Comparison of ENCODE assay signal across 9 mouse cellular contexts in genomic region chr8:34622177-34623114, GRCm38 (mm10).
DNase-seq lines count a peak whose midpoint lies in the region; ATAC-seq and TF ChIP-seq lines count a peak whose summit lies in the region.
"Had no signal": no experiment of that assay in that cellular context is flagged by ENCODE, and none has a peak within 500 bp of the region (broad histone marks: within the 10 kb centered on the region; RNA-seq: fewer than 3 reads in every experiment).

No protein-coding gene starts in this region.

- ATAC-seq in Patski: peak; percentile 87

- H3K27me3 ChIP-seq in Patski: no peaks in the 10 kb centered on the region

- in situ Hi-C loops in Patski (cut with MboI; ENCODE audit: low pct_unique_long_range_greater_than_20kb): no loop called here

- POLR2A ChIA-PET in Patski (lab: Charles Lee): no interaction called here

- peak overlapping the region; percentile 29; the same call in 1 of the 2 replicates for H3K4me3 ChIP-seq in layer of hippocampus, adult 2 months
- H3K4me3 ChIP-seq: megakaryocyte, embryonic 14.5 days had no signal

- H3K27ac ChIP-seq in layer of hippocampus, adult 2 months: peak overlapping the region; percentile 92

- CTCF ChIA-PET in Patski (lab: Charles Lee): no interaction called here

- TF ChIP-seq CTCF in layer of hippocampus, adult 2 months (conservative IDR thresholded peaks at IDR 0.05): no peak
- no peak for TF ChIP-seq CTCF in Patski (IDR thresholded peaks at IDR 0.05)

- DNase-seq in layer of hippocampus, adult 2 months (ENCODE audit: low spot score in 2 of 2): peak; percentile 21 to 29
- no peak for DNase-seq in layer of hippocampus, postnatal 36 days
- DNase-seq in Patski (ENCODE audit: low read depth, low spot score): no peak
- DNase-seq in induced T-regulatory cell, adult 2 months (ENCODE audit: low read depth): peak; percentile 95
- peak; percentile 2 for DNase-seq in spleen, adult 12 weeks (ENCODE audit: low spot score)
- no peak for DNase-seq in embryo, embryonic 10 days (ENCODE audit: low spot score)
- DNase-seq in heart, adult 8-10 months (ENCODE audit: low spot score): no peak
- DNase-seq in cerebellum, adult 8-10 months: no peak

Comparison
In these comparisons a context has a peak if more than half of its experiments do, and no peak if none do; other contexts are left out.
1. DNase-seq: peak in layer of hippocampus, adult 2 months (2 of 2), induced T-regulatory cell, adult 2 months (single experiment) and spleen, adult 12 weeks (single experiment); none in layer of hippocampus, postnatal 36 days (0 of 2), Patski (single experiment), embryo, embryonic 10 days (single experiment), heart, adult 8-10 months (single experiment) and cerebellum, adult 8-10 months (single experiment).